Mouse (Mus musculus): Measurements from ENCODE around the gene Tubb4a.

Tubb4a gene

DNA sequence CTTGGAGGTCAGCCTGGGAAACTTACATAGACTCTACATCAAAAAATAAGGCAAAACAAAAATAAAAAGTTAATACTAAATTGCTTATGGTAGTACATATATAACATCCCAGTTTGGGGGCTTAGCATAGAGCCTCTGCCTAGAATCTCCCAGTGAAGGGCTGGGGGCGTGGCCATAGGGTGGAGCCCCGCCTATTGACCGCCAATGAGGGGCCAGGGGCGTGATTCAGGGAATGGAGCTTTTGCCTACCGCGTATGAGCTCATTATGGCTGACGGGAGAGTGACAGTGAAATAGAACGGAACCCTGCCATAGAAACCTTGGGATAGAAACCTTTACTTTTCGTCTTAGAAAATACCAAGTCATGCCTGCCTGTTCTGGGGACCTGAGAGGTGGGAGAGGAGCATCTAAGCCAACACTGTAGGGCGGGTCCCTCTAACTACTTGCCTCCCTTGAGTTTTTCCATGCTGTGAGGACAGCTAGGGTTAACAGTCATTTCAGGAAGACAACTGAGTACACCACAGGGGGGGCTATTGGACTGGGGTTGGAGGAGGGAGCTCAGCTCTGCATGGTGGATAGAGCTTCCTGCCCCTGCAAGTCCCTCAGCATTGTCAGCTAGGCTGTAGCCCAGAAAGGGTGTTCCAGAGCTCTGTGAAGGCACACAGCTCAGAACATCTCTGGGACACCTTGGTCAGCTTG is 12.2 kb upstream of the Tubb4a start:
- DNase-seq: no peak

DNA sequence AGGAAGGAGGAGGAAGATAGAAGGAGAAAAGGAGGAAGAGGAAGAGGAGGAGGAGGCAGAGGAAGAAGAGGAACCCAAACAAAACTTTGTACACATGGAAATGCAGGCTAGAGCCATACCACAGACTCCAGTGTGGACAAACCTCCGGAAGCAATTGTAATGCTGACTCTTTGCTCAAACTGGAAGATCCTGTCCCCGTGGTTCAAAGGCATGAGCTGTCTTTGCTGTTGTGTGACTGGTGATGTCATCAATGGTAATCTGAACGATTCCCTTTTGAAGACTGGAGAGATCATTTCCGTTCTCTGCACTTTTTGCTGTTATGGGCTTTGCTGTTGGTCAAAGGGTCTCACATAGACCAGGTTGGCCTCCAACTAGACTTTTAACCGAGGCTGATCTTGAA is 10.7 kb upstream of the Tubb4a start:
- DNase-seq: no peak

GRCm38 (mm10) chr17:57096623-57096920 is 9.0 kb upstream of the Tubb4a start:
- DNase-seq: peak; percentile 92

DNA sequence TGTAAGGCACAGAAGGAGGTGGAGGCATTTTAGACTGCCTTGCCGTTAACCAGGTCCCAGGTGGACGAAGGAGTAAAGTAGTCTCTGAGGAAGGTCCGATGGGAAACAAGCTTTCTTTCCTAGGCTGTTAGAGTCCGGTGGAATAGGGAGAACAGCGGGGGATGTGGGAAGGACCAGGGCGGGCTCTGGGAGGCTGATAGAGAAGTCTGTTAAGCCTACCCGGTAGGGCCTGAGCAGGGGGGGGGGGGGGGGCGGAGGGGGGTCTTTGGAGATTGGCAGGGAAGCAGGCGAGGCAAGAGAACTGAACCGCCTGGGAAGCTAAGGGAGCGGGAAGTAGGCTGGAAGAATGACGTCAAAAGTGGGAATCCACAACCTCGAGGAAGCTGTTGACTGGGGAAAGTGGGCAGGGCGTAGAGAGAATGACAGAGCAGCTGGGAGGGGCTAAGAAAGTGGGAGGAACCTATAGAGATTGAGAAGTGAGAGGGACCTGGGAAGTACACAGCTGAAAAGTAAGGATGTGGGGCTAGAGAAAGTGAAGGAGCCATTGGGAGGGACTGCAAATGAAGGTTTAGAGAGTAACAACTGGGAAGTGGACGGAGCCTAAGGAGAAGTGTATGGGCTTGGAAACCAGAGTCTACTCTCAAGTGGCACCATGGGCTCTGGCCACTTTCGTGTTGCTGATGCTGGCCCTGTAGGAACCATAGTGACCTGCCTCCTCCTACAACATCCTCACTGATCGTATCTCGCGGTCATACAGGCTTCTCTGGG is 8.5 kb upstream of the Tubb4a start:
- peak; percentile 74 for DNase-seq

- DNase-seq: no peak
Observed at GRCm38 (mm10) chr17:57094222-57094621, 6.6 kb upstream of the Tubb4a start.

DNA sequence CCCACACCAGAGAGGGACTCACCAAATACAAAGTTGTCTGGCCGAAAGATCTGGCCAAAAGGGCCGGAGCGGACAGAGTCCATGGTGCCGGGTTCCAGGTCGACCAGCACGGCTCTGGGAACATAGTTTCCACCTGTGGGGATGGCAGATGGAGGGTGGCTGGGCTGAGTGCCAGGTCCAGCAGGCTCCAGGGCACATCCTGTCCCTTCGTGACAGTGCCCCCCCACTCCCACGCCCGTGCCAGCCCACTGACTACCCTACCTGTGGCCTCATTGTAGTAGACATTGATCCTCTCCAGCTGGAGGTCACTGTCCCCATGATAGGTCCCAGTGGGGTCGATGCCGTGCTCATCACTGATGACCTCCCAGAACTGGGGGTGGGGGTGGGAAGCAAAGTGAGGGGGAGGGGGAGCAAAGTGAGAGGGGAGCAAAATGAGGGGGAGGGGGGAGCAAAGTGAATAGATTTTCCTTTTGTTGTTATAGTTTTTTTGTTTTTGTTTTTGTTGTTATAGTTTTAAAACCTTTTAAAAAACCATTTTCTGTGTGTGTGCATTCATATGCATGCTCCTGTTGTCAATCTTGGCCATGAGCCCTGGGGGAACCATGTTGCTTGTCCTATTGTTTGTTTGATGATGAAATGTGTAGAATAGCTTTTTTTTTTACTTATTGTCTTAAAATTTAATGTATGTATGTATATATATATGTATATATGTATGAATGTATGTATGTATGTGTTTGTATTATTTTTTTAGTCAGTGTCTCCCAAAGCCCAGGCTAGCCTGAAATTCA is 1.4 kb downstream of the Tubb4a start:
- DNase-seq: no peak

- DNase-seq: no peak
Observed at GRCm38 (mm10) chr17:57082481-57082880, 5.1 kb downstream of the Tubb4a start.

DNA sequence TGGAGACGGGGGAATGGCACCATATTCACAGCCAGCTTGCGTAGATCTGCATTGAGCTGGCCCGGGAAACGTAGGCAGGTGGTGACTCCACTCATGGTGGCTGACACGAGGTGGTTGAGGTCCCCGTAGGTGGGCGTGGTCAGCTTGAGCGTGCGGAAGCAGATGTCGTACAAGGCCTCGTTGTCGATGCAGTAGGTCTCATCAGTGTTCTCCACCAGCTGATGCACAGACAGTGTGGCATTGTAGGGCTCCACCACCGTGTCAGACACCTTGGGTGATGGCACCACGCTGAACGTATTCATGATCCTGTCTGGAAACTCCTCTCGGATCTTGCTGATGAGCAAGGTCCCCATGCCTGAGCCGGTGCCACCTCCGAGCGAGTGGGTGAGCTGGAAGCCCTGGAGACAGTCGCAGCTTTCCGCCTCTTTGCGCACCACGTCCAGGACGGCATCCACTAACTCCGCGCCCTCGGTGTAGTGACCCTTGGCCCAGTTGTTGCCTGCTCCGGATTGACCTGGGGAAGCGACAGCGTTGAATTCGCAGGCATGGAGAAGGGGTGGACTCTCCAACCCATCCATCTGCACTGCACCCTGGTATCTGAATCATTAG is 6.2 kb downstream of the Tubb4a start:
- no peak for DNase-seq

DNA sequence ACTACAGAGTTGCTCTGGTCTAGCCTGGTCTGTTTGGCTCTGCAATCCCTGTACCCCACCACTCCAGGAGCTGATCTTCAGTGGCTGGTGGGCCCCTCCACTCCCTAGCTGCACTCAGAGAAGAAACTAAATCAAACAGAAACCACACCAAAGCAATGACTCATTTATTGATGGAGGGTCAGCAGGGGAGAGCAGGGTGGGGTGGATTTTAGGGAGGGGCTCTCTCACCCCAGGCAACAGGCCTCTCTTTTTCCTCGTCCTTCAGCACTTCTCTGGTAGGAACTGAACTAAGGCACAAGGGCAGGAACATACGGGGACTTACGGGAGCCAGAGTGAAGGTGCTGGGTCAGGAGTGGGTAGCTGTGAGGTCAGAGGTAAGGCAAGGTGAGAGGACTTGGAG is 7.7 kb downstream of the Tubb4a start:
- DNase-seq: no peak

- no peak for DNase-seq
Observed at GRCm38 (mm10) chr17:57078336-57078735, 9.2 kb downstream of the Tubb4a start, which contains the start of gene Dennd1c. TSS of gene Dennd1c (minus strand) at chr17:57078514.

DNA sequence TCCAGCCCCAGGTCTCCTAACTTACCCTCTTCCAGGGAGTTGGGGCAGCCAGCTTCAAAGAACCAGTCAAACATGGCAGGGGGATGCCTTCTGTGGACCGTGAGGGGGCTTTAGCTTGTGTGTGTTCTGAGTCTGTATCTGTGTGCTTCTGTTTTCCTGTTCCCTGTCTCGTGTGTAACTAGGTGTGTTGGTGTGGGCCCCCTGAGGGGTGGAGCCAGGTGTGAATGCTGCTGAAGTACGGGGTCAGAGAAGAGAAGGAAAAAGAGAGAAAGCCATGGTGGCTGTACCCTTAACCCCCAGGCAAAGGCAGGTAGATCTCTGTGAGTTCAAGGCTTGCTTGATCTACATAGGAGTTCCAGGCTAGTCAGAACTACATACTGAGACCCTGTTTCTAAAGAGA is 10.7 kb downstream of the Tubb4a start:
- DNase-seq: no peak

- peak; percentile 64 for DNase-seq
Observed at GRCm38 (mm10) chr17:57070699-57071098, 16.9 kb downstream of the Tubb4a start.

DNA sequence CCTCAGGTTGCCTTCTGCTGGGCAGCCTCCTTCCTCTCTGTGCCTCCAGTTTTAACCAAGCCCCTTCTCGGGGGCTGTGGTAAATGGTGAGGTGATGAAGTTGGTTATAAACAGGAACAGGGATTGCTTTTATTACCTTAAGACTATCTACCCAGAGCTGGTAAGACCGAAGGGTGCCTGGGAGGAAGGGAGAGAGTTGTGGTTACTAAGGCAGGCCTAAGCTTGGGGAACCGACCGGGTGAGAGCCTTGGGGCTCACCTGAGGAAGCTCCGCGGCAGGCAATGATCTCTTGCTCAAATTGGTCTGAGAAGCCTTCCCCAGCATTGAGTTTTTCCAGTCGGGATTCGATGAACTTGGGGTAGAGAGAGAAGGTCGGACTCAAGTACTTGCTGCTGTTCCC is 17.3 kb downstream of the Tubb4a start:
- DNase-seq: no peak

DNA sequence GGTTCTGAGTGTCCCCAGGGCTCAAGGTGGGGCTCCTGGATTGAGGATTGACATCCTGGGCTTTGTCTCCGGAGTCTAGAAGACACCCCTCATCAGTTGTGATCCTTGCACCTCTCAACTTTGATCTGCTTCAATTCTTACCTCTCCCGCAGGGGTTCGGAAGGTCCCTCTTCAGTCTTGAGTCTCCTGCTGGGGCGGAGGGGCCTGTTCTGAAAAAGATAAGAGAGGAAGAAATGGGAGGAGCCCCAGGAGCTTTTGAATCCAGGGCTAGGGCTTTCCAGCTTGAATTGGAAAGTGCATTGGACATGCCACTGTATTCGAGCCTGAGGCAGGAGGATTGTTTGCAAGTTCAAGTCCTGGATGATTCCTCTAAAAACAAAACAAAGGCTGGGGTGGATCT is 20.7 kb downstream of the Tubb4a start:
- no peak for DNase-seq

DNA sequence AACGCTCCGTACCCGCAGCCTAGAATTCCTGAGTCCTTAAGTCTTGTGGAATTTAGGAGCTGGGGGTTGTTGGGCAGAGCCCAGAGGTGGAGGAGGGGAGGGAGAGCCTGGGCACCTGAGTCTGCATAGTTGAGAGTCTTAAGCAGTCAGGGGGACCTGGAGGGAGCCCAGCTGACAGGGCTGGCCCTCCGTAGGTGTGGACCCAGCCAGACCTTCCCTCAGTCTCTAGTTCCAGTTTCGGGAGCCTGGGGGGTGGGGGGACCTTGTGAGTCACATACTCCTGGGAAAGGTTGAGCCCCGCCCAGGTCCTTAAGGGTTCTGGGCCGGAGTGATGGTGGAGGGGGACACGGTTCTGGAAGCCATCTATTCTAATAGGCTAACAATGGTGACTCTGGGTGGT is 24.6 kb downstream of the Tubb4a start:
- DNase-seq: peak; percentile 46

GRCm38 (mm10) chr17:57062548-57062947 is 25.0 kb downstream of the Tubb4a start:
- no peak for DNase-seq

GRCm38 (mm10) chr17:57062011-57062521 is 25.5 kb downstream of the Tubb4a start:
- DNase-seq: peak; percentile 86

DNA sequence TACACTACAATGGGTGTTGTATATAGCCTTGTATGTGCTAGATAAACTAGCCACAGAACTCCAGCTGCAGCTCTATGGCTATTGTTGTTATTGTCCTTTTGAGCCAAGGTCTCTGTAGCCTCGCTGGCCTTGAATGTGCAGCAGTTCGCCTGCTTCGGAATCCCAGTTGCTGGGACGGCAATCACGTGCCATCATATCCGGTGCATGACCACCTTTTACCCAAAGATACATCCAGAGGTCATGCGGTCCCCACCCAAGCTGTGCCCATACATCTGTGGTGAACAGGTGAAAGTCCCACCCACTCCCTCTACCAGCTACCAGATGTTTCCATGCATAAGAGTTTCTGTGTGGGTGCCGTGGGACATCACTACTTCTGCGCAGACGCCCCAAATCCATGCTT is 26.5 kb downstream of the Tubb4a start:
- DNase-seq: no peak

- peak; percentile 95 for DNase-seq
Observed at GRCm38 (mm10) chr17:57060231-57060801, 27.3 kb downstream of the Tubb4a start.

DNA sequence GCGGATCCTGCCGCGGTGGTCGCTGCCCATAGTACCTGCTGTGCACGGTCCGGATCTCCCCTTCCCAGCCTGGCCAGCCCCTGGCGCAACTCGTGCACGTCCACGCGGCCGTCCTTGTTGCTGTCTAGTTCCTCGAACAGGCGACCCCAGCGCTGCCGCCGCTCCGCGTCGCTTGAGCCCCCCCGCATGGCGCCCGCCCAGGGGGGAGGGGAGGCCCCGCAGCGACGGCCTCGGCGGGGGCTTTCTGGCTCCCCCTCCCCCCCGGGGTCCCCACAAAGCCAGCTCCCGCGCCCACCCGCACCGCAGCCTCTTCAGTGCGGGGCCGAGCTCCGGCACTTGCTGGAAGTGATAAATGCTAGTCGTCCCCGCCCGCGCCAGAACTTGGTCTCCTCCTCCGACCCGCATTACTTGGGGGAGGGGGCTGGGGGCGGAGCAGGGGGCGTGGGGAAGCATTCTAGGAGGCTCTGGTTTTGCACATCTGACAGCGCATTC is 28.1 kb downstream of the Tubb4a start, which contains the start of gene Slc25a23:
TSS of gene Slc25a23 (minus strand) at position 378 of the 492 bp plus-strand sequence.
- DNase-seq: peak; percentile 86

GRCm38 (mm10) chr17:57058891-57059485 is 28.6 kb downstream of the Tubb4a start, which contains the start of gene Crb3:
TSS of gene Crb3 (plus strand) at chr17:57059105.
- peak; percentile 49 for DNase-seq

DNA sequence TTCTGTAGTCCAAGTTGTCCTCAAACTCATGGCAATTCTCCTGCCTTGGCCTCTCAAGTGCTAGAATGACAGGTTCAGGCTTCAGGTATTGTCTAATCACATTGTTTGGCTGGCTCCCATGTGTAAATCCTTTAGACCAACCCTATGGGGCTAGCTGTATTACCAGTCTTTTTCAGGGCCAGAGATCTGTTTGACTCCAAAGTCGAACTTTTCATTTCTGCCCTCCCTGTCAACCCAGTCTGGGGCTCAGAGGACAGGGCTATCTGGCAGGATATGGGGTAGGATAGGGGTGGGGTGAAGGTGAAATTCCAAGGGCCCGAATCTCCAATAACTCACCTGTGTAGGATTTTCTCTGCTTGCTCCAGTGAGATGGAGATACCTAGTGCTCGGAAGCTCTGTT is 31.3 kb downstream of the Tubb4a start:
- no peak for DNase-seq
